Mouse (Mus musculus) spleen, adult 2 months (tissue): Measurements from ENCODE around the gene Prph2.

Source experiments
- CTCF ChIP-seq: fragments of 200-500 bp; IDR thresholded peaks from 2 replicates; pipeline ENCODE4 v1.5.1; 2011; ENCODE audit warnings: mild to moderate bottlenecking, inconsistent platforms; ENCODE audit not compliant: insufficient read depth, insufficient read length, insufficient replicate concordance; ENCODE audit errors: extremely low read depth
- POLR2A ChIP-seq: fragments of 200-500 bp; IDR thresholded peaks from 2 replicates; pipeline ENCODE4 v1.6.1; 2011; ENCODE audit warnings: low read depth, low read length, inconsistent platforms

GRCm38 (mm10) chr17:46900941-46901340 lies 9.3 kb upstream of the Prph2 start:
- TF ChIP-seq CTCF = no peak
- TF ChIP-seq POLR2A = no peak
